Mouse (Mus musculus) thymus, postnatal 4 days (tissue): ENCODE measurements around the gene Mtmr4.

Experiments
- DNase-seq: peaks from one replicate; pipeline ENCODE4 v3.0.0; 2021

The Mtmr4 gene

DNA sequence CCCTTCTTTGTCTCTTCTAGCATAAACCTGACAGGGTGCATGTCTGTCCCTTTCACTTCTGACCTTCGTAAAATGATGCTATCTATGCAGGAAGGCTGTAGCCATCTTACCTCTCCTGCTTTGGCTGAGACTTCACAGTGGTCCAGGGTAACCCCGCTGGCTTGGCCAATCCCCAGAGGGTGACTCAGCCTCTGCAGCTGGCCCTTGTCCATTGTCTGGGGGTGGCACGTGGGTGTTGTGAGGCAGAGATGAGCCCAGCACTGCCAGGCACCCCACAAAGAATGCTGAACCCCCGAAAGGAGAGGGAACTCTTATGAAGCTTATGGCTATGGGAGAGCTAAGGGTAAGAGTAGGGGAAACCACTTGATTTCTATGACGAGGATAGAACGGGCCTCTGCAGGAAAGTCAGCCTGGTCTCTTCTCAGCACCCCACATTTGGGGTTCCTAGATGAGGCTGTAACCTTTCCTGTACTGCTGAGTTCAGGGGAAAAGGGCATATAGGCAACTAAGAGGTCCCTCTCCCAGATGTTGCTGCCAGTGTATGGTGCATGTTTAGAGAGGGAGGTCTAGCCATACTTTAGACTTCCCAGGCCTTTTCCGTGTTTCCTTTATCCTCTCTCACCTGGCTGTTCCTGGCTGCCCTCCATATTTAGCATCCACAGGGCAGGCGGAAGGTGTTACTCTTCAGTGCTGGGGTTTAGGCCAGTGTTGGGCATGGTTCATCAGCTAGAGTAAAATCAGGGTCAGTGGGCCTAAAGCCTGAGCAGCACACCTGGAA is 9.8 kb upstream of the Mtmr4 start:
- no peak for DNase-seq

DNA sequence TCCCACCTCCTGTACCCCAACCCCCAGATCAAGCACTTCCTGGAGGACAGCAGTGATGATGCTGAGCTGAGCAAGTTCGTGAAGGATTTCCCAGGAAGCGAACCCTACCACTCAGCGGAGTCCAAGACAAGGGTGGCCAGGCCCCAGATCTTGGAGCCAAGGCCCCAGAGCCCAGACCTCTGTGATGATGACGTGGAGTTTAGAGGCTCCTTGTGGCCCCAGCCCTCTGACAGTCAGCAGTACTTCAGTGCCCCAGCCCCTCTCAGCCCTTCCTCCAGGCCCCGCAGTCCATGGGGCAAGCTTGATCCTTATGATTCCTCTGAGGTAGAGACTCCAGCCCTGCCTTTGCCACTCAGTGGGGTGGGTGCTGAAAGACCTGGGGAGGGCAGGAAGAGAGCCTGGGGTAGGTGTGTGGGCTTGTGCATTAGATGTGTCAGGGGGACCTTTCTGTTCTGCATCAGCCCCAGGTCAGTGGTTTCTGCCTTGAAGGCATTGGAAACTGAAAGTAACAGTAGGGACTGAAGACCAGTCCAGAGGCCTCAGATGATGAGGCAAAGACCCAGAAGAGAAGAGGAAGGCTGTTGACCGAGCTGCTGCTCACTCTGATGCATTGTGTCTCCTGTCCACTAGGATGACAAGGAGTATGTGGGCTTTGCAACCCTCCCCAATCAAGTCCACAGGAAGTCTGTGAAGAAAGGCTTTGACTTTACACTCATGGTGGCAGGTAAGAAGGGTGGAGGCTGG is 8.5 kb upstream of the Mtmr4 start:
- DNase-seq = no peak

DNA sequence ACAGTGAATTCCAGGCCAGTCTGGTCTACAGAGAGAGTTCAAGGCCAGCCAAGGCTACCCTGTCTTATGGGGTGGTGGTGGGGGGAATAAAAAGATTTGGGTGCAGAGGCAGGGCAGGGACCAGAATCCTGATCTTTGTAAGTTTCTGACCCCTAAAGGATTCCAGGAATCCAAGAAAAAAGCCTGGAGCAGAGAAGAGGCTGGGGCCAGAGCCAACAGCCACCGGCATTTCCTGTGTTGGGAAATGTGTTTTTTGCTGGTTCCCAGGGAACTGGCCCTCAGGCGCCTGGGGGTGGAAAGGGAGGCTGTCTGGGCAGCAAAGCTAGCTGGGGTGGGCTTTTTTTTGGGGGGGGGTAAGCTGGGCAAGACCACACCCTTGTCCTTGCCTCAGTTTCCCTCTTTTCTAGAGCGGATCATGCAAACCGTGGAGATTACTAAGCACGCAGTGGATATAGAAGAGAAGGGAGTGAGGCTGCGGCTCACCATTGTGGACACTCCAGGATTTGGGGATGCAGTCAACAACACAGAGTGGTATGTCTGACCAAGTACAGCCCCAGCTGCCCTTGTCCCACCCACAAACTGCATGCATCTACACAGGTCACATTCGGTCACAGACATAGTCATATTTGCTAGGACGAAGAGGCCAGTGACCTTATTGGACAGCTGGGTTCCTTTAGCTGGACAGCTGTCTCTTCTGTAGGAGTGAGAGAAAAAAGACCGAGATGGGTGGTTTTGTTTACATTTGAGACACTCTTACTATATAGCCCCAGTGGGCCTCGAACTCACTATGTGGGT is 7.1 kb upstream of the Mtmr4 start:
- DNase-seq = no peak

DNA sequence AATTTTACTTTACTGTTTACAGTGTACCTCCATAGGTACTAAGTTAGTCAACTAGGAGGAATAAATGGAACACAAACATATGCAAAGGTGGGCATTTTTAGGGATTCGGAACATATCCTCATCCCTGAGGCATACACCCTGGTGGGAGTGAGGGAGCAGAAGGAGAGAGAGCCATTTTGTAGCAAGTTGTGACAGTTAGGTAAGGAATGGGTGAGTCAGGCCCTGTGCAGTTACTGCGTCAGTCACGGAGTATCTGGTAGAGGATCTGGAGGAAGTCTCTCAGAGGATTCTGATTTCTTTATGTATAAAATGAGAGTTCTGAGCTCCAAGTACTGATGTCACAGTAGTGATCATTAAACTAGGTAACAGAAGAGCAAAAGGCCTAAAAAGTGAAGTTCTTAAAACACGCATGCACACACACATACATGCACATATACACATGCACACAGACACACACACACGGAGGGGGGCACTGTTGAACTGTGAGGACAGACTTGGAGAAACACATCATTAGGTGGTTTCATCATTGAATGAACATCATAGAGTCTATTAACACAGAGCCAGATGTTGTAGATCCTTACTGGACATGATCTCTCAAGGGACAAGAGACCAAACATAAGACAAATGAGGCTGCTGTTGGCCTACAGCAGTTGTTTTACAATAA is 4.6 kb upstream of the Mtmr4 start:
- no peak for DNase-seq

DNA sequence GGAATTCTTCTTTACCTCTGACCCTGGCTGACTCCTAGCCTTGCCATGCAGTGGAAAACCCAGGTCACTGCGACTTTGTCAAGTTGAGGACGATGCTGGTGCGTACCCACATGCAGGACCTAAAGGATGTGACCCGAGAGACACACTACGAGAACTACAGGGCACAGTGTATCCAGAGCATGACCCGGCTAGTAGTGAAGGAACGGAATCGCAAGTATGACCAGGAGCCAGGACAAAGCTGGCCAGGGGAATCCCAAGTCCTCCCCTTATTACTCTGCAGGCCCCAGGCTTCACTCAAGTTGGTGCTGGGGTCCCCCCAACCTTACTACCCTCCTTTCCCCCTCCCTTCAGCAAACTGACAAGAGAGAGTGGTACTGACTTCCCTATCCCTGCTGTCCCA is 2.4 kb upstream of the Mtmr4 start:
- DNase-seq = no peak

DNA sequence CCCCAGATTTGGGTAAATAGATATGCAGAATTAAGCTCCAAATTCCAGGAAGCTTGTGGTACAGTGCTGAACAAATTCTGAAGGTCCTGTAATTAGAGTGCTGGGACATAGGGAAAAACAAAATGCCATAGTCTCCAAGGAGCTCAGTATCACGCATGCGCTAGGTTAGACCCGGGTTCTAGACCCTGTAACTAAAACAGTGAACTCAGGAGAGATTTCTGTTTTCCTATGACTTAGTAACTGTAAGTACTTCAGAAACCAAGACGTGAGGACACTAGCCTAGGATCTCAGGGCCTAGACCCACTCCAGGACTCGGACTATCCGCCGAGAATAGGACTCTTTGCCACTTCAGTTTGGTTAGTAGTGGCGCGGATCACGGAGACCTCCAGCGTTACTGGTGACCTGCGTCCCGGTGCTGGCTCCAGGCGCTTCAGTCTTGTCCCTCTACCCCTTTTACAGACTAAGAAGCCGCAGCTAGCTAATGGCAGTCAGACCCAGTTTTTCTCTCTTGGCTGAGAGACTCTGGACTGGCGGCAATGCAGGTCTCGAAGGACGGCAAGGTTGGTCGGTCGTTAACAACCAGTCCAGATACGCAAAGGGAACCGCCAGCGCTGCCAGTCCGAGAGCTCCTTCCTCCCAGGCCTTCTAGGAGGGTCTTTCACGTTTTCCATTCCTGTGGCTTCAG is 979 bp upstream of the Mtmr4 start:
- peak; percentile 50 for DNase-seq

DNA sequence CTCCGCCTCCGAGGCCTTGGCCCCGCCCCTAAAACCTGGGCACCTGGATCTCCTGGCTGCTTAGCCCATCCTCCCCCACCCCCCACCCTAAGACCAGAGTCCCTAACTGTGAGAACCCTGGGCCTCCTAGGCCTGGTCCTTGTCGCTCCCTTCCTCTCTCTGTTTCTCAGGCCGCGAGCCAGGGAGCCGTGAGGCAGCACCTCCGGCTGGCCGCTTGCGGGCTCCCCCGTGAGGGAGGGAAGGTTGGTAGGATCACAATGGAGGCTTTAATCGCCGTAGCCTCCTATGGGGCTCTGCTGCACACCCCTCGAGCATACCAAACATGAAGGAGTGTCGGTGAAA is 363 bp downstream of the Mtmr4 start:
- no peak for DNase-seq

DNA sequence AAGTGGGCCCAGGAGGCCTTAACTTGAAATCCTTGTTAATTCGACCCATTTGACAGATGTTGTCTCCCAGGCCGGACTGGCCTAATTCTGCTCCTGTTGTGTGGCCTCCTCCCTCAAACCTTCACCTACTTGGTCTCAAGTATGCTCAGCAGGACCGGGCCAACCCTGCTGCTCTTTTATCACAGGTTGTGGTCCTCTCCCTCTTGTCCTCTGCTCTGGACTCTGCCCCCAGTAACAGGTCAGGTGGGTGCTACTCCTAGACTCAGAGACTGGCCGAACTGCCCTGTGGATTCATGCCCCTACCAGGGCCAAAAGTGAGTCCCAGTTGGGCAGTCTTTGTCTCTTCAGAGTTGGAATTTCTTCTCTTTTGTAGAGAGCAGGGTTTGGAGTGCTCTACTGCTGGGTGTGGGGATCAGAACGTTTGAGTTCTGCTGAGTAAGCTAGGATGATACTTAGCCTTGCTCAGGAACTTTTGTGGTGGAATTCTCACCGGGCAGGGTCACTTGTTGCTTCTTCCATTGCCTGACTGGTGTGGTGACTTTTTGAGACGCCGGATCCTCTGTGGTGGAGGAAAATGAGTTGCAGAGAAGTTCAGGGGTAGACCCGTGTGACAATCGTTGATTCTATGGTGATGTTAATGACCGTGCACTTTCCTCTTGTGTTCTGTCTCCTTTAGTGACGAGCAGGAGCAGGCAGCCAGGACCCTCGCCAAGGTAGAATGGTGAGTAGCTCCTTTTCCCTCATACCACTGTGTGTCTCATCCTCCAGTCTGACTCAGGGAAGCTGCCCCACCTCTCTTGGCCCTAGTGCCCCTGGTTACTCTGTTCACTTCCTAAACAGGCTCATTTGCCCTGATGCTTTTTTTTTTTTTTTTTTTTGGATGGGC is 994 bp downstream of the Mtmr4 start:
- DNase-seq = no peak

DNA sequence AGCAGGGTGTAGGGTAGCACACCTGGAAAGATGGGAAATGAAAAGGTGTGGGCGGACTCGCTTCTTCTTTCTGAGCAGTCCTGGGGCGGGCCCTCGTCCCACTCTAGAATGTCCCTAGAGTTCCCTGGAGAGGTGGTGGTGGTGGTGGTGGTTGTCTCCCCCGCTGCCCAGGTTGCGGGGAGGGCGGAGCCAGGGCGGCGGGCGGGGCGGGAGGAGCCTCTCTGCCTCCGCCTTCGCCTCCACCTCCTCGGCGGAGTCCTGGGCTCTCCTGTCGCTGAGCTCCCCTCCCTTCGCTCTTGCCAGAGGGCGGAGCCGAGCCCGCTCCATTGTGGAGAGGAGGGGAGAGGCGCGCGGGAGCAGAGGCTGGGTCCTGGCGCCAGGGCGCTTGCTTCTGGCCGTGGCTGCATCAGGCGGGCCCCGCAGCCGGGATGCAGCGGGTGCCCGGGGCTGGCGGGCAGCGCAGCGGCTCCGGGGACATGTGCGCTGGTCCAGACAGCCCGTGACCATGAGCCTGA is 3.4 kb downstream of the Mtmr4 start:
- DNase-seq = peak; percentile 80

DNA sequence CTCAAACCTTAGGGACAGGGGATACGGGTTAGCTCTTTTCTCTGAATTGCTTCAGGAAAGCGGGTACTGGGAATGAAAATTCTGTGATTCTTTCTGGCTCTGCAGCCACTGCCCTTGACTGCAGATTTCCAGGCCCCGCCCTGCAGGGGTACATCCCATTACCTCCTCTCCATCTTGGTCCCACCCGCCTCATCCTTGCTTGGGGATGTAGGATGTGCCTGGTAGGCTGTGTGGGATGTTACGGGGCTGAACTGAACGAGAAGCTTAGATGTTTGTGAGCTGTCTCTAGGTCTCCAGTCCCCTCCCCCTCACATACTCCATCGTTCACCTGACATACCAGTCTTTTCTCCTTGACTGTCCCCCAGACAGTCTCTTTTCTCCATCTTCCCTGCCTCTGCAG is 4.0 kb downstream of the Mtmr4 start:
- DNase-seq = no peak

DNA sequence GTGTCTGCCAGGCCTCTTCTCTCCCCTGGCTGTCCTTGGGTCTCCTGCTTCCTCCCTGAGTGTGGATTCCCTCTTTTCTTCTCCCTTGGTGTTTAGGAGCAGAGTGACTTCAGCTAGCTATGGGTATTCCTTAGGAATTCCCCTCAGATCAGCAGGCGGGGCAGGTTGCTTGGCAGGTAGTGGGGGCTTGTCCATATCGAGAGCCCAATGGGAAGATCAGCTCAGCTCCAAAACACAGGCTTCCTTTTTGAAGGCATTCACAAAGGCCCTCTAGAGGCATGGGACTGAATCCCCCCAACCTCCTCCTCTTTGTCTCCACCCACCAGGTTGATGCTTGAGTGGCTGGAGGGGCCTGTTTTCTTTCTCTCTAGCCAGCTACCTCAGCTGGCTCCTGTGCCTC is 4.5 kb downstream of the Mtmr4 start:
- DNase-seq = no peak

DNA sequence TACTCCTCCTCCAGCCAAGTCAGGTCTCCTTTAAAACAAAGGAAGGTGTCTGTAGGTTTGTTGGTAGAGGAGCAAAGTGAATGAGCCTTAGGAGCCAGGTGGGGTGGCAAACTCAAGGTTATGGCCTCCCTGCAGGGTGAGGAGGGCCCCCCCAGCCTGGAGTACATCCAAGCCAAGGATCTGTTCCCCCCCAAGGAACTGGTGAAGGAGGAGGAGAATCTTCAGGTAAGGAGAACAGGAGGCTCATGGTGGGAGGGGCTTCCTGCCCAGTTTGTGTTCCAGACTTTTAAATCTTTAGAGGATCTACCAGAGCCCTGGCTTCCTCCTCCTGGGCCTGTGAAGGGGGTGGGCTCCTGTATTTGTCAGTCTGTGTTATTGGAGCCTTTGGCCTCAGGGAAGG is 5.1 kb downstream of the Mtmr4 start:
- DNase-seq = no peak

DNA sequence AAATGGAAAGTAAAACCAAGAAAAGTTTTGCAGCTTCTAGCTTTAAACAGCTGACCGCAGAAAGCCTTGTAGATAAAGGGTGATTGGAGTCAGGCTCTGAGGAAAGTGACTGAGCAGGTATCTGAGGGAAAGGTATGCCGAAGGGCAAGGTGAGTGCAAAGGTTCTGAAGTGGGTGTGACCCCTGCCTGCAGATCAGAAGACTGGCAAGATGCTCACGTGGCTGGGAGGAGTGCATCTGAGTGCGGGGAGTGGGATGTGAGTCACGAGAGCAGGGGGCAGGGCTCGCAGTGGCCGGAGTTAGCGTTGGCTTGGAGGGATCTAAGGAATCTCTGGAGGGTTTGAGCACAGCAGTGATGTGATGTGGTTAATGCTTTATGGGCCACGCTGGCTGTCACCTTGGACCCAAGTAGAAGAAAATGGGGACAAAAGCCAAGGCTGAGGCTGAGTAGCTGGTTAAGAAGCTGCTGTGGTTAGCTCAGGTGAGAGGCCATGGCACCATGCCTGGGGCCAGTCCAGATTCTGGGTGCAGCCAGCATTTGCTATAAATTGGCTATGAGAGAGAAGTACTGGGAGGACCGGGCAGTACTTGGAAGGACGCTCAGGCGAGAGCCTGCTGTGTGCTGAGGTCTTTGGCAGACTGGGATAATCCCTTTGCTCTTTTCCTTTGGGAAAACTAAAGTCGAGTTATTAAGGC is 7.6 kb downstream of the Mtmr4 start:
- no peak for DNase-seq

DNA sequence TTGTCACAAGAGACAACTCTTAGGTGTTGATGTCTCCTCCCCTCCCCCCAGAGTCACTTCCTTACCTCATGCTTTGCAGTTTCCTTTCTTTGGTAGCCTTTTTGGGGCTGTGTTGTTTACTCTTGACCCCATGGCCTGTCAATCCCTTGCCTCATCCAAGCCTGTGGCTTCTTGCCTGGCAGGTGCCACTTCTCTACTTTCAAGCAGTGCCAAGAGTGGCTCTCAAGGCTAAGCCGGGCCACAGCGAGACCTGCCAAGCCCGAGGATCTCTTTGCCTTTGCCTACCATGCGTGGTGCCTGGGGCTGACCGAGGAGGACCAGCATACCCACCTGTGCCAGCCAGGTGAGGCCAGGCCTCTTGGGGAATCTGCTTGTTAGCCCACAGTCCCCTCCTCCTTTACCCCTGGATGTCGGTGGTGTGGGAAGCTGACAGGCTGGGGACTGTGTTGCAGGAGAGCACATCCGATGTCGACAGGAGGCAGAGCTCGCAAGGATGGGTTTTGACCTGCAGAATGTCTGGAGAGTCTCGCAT is 8.4 kb downstream of the Mtmr4 start:
- DNase-seq = peak; percentile 6

DNA sequence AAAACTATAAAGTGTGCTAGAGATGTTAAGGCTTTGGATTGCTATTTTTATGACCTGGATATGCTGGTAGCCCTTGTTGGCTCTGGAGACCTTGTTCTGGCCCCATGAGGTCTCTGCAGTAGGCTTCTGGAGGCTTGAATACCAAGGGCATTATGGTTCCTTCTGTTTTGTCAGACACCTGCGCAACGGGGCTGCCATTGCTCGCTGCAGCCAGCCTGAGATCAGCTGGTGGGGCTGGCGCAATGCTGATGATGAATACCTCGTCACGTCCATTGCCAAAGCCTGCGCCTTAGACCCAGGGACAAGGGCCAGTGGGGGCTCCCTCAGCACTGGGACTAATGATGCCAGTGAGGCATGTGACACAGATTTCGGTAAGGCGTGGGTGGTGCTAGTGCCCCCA is 10.3 kb downstream of the Mtmr4 start:
- DNase-seq = peak; percentile 3

DNA sequence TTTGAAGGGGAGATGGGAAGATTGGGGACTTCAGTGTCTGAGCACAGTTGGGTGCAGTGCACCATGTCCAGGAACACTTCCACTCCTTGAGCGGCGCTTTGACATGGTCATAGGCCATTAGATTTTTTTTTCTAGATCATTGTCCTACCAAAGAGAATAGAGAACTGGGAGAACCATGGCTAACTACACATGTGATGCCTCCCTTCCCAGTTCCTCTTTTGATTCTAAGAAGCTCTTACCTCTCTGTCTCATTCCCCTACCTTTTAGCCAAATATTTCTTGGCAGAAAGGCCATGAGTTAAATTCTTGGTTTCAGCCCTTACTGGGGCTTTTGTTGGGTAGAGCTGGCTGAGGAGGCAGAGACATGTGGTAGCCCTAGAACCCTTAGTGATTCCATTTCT is 11.6 kb downstream of the Mtmr4 start:
- no peak for DNase-seq

DNA sequence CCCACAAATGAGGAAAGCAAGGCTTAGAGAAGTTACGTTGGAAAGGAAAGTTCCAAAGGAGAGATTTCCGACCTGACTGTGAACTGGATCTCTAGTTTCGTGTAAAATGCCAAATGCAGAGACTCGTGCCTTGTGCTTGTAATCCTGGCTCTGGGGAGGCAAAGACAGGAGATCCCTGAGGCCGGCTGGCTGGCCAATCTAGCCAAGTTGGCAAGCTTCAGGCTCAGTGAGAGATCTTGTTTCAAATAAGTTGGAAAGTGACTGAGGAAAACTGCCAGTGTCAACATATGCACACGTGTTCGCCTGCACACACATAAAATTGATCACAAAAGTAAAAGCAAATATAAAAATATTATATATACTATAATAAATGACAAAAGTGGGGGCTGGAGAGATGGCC is 17.3 kb downstream of the Mtmr4 start:
- DNase-seq = no peak

DNA sequence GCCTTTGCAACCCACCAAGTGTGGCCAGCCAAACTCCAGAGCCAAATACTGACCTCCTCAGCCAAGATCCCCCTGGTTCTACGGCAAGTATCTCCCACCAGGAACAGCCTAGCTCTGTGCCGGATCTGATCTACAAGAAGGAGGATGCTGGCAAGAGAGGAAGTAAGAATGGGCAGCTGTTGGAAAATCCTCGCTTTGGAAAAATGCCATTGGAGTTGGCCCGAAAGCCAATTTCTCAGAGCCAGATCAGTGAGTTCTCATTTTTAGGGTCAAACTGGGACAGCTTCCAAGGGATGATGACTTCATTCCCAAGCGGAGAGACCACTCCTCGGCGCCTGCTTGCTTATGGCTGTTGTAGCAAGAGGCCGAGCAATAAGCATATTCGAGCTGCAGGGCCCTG is 19.6 kb downstream of the Mtmr4 start:
- no peak for DNase-seq

DNA sequence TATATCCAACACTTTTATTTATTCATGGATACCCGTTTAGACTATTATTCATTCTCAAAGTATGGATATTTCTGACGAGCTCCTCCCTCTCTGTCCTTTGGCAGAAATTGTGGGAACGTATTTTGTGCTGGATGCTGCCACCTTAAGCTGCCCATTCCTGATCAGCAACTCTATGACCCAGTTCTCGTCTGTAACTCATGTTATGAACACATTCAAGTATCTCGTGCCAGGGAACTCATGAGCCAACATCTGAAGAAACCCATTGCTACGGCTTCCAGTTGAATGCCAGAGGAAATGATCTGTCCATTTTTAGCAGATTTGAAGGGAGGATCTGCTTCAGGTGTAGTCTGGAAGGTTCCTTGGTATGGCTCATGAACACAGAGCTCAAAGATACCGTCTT is 22.0 kb downstream of the Mtmr4 start:
- DNase-seq = no peak

DNA sequence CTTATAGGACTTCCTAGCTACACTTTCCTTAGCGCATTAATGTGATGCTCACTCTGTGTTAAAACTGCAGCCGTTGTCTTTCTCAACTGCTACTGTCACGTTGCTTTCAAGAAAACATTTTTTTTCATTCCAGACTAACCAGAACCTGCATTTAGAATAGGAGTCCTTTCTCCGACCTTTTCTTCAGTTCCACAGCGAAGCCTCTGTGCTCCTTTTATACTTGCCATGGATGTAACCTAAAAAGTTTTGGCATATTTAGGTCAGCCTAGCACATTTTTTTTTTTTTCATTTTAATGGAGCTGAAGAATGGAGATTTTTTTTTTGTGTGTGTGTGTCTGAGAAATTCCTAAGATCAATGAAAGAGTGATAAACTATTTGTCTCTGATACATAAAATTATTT is 23.6 kb downstream of the Mtmr4 start:
- DNase-seq = no peak

DNA sequence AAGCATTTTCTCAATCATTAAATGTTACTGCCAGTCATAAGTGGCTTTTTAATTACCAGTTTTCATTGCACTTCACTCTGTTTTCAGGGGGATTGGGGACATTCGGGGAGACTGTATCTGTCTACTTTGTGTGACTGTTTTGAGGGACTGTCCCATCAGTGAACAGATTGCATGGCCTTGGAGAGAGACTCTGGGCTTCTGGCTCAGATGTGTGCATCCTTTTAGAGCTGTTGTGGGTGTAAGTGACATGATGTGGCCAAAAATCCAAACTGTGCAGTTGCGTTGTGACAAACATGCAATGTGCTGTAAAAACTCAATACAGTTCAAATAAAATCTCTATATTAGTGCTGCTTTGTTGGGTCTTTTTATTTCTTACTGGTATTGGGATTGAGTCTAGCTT is 24.0 kb downstream of the Mtmr4 start:
- no peak for DNase-seq
